Mouse (Mus musculus): ENCODE results near the gene Ece1. TPM values are rescaled to one million over a fixed set of nuclear protein-coding genes. Genes with fewer than 3 reads are reported as not detected.
A peak's percentile ranks its signal among the peaks of the same experiment; 100 is the strongest.

Ece1 gene
- polyA plus RNA-seq, 1 experiment from 2014 or later, result 62.1 TPM

DNA sequence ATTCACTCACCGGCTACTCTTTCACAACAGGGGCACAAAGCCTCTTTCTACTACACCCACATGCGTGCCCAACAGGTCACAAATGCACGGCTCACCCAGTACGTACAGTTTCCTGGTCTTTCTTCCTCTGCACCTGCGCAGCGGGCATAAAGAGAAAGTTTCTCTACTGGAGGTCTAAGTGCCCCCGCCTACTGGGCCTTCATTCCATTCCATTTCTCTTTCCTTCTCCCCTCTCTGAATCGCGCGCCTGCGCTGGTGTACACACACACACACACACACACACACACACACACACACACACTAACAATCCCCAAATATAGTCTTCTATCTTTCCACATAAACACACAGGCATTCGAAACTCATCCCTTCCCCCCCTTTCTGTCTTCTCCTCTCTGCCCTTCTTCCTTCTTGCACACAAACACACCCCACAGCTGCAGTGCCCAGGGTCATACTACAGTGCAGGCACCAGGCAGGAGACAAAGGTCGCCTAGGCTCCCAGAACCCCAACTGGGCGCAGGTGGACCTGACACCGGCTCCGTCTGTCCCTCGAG, 501 bp upstream of the Ece1 start:
- H3K9me3 ChIP-seq (ENCODE audit: control insufficient read depth, low read length), result 0 out of 2 replicates have a peak, but pooled peaks cover 4% of the 10 kb centered on the region
- peak overlapping the region; percentile 82 for H3K4me2 ChIP-seq (ENCODE audit: low read depth, low read length)
- no peaks in the 10 kb centered on the region for H3K36me3 ChIP-seq (ENCODE audit: control insufficient read depth, insufficient read depth, low read length)
- ATAC-seq (ENCODE audit: low read depth) (peak; percentile 71), DNase-seq (ENCODE audit: low spot score) (peak; percentile 64)
- no peaks in the 10 kb centered on the region for H3K27me3 ChIP-seq (replicated peaks; ENCODE audit: control insufficient read depth, insufficient read depth, low read length)
- 12% methylated on average over 17 of the region's 17 CpGs for WGBS
- H3K27ac ChIP-seq (replicated peaks; ENCODE audit: low read depth, low read length), result peak overlapping the region; percentile 31
- H3K4me1 ChIP-seq (ENCODE audit: control insufficient read depth, insufficient read depth, low read length), result peaks cover 36% of the 10 kb centered on the region
- H3K9ac ChIP-seq (ENCODE audit: low read depth, low read length), result peak overlapping the region; percentile 81
- peak overlapping the region; percentile 82 for H3K4me3 ChIP-seq (ENCODE audit: low read depth, low read length)

DNA sequence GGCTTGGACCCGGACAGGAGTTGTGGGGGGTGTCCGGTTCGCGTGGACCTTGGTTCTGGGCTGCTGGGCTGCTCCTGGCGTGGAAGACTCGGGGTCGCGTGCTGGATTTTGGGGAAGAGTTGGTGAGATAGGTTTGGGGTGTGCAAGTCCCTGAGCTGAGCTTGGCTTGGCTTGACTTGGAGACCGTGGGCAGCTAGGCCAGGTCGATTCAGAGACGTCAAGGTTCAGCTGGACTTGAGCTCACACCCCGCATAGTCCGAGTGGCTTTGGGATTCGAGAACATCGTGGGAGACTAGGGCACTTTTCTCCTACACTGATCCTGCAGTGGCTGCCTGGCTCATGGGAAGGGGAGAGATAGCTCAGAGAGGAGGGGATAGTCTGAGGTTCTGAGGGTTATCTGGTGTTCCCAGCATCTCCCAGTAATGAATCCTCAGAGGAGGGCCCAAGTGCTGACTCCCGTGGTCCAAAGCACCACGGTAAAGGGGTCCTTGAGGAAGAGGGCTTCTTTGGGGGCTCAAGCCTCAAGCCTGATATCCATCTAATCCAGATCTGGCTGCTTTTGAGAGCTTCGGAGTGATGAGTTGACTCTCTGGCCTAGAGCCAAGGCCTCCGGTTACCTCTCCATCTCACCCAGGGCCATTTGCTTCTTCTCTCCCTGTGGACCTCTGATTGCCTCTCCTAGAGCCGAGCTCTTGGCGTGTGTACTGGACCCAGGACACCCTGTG, 641 bp downstream of the Ece1 start:
- H3K27ac ChIP-seq (replicated peaks; ENCODE audit: low read depth, low read length), result peak overlapping the region; percentile 63; the same call in 1 of the 2 replicates
- no peaks in the 10 kb centered on the region for H3K27me3 ChIP-seq (replicated peaks; ENCODE audit: control insufficient read depth, insufficient read depth, low read length)
- no peak for ATAC-seq (ENCODE audit: low read depth)
- peak overlapping the region; percentile 82 for H3K4me2 ChIP-seq (ENCODE audit: low read depth, low read length)
- DNase-seq (ENCODE audit: low spot score), result no peak
- no peaks in the 10 kb centered on the region for H3K36me3 ChIP-seq (ENCODE audit: control insufficient read depth, insufficient read depth, low read length)
- peak overlapping the region; percentile 82 for H3K4me3 ChIP-seq (ENCODE audit: low read depth, low read length)
- H3K4me1 ChIP-seq (ENCODE audit: control insufficient read depth, insufficient read depth, low read length), result peaks cover 47% of the 10 kb centered on the region
- peak overlapping the region; percentile 81 for H3K9ac ChIP-seq (ENCODE audit: low read depth, low read length)
- 7% methylated on average over 19 of the region's 21 CpGs for WGBS
- no peaks in the 10 kb centered on the region for H3K9me3 ChIP-seq (ENCODE audit: control insufficient read depth, low read length)

DNA sequence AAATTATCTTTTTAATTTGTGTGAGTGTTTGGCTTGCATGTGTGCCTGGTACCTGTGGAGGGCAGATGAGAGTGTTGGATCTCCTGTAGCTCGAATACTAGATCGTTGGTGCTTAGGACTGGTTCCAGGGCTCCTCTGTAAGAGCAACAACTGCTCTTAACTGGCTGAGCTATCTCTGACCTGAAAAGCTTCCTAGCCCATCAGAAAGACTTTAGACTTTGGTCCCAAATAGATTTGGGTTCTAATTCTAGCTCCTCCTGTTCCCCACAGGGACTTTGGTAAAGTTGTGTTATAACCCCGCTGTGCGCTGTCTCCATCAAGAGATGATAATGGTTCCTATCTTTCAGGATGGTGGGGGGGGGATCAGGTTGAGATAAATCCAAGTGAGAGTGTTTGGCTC, 2.0 kb downstream of the Ece1 start:
- Histone ChIP-seq H3K27me3 (replicated peaks; ENCODE audit: control insufficient read depth, insufficient read depth, low read length) (no peaks in the 10 kb centered on the region), H3K27ac (replicated peaks; ENCODE audit: low read depth, low read length) (no peak overlapping the region), H3K4me2 (ENCODE audit: low read depth, low read length) (peak overlapping the region; percentile 82), H3K36me3 (ENCODE audit: control insufficient read depth, insufficient read depth, low read length) (no peaks in the 10 kb centered on the region), H3K9ac (ENCODE audit: low read depth, low read length) (no peak overlapping the region), H3K4me1 (ENCODE audit: control insufficient read depth, insufficient read depth, low read length) (peaks cover 52% of the 10 kb centered on the region), H3K9me3 (ENCODE audit: control insufficient read depth, low read length) (no peaks in the 10 kb centered on the region), H3K4me3 (ENCODE audit: low read depth, low read length) (no peak overlapping the region)
- WGBS, result 92% methylated on average over 4 of the region's 4 CpGs
- ATAC-seq (ENCODE audit: low read depth) (no peak), DNase-seq (ENCODE audit: low spot score) (no peak)

DNA sequence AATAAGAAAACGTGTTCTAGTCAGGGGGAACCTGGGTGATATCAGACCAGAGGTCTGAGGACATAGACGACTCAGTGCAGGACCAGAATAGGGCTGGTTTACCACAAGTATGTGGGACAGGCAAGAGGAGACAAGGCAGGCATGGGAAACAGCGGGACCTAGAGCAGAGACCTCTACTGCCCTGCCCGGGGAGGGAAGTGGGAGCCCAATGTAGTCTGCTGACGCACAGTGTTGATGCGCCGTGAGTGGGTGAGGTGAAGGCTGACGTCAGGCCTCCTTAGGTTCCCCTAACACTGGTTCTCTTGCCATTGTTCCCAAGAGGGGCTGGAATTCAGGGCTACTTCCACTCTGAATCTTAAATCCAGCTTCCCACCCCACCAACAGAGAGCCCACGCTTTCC, 2.7 kb downstream of the Ece1 start:
- Histone ChIP-seq H3K9ac (ENCODE audit: low read depth, low read length) (peak overlapping the region; percentile 51), H3K27me3 (replicated peaks; ENCODE audit: control insufficient read depth, insufficient read depth, low read length) (no peaks in the 10 kb centered on the region), H3K9me3 (ENCODE audit: control insufficient read depth, low read length) (no peaks in the 10 kb centered on the region), H3K4me3 (ENCODE audit: low read depth, low read length) (no peak overlapping the region), H3K4me1 (ENCODE audit: control insufficient read depth, insufficient read depth, low read length) (peaks cover 58% of the 10 kb centered on the region), H3K4me2 (ENCODE audit: low read depth, low read length) (peak overlapping the region; percentile 37), H3K36me3 (ENCODE audit: control insufficient read depth, insufficient read depth, low read length) (no peaks in the 10 kb centered on the region), H3K27ac (replicated peaks; ENCODE audit: low read depth, low read length) (no peak overlapping the region; the same call in 1 of the 2 replicates)
- ATAC-seq (ENCODE audit: low read depth) (no peak), DNase-seq (ENCODE audit: low spot score) (no peak)
- 45% methylated on average over 7 of the region's 9 CpGs for WGBS

DNA sequence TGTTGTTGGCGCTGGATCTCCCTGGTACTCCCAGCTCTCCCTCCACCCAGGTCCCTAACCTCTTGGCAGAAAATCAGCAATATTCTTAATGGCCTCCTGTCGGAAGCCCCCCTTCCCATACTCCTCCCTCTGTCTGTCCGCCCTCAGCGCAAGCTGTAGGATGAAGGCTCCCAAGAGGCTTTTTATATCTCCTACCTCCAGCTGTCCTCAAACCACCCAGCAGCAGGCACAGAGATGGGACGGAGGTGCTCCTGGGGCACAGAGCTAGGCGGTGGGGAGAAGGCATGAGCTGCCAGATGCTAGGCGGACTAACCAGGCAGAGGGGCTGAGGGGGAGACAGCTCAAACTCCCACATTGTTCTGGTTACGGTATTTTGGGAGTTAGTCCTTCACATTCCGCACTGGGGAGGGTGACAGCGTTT, 3.2 kb downstream of the Ece1 start:
- no peak overlapping the region for H3K27ac ChIP-seq (replicated peaks; ENCODE audit: low read depth, low read length)
- peaks cover 62% of the 10 kb centered on the region for H3K4me1 ChIP-seq (ENCODE audit: control insufficient read depth, insufficient read depth, low read length)
- no peaks in the 10 kb centered on the region for H3K9me3 ChIP-seq (ENCODE audit: control insufficient read depth, low read length)
- H3K36me3 ChIP-seq (ENCODE audit: control insufficient read depth, insufficient read depth, low read length), result no peaks in the 10 kb centered on the region
- no peak for DNase-seq (ENCODE audit: low spot score)
- WGBS, result 49% methylated on average over 10 of the region's 10 CpGs
- no peaks in the 10 kb centered on the region for H3K27me3 ChIP-seq (replicated peaks; ENCODE audit: control insufficient read depth, insufficient read depth, low read length)
- ATAC-seq (ENCODE audit: low read depth), result no peak
- H3K9ac ChIP-seq (ENCODE audit: low read depth, low read length), result peak overlapping the region; percentile 51
- no peak overlapping the region for H3K4me3 ChIP-seq (ENCODE audit: low read depth, low read length)
- H3K4me2 ChIP-seq (ENCODE audit: low read depth, low read length), result peak overlapping the region; percentile 37

DNA sequence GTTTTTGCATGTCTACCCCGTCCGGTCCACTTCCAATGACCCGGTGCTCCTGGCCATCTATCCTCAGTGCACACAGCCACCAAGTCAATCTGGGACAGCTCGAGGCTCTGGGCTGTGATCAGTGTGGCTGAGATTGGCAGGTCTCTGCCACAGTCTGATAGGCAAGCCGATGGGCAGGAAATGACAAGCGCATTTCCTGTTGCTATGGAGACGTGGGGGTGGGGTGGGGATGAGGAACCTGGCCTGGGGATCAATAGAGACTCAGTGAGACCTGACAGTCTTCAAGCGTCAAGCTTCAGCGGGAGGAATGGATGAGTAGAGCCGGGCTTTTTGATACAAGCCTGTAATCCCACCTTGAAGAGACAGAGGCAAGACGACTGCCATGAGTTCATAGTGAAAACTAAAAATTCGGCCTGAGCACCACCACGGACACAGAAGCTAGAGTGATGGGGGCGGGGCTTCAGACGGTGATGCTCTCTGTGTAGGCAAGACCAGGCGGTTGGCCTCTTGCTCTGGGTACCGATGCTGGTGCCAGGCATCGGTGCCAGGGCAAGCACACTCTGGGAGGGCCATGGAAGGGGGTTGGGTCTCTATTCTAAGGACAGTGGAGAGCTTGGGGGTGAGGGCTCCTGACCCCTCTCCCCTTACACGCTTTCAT, 4.3 kb downstream of the Ece1 start:
- 41% methylated on average over 19 of the region's 19 CpGs for WGBS
- no peak for ATAC-seq (ENCODE audit: low read depth)

DNA sequence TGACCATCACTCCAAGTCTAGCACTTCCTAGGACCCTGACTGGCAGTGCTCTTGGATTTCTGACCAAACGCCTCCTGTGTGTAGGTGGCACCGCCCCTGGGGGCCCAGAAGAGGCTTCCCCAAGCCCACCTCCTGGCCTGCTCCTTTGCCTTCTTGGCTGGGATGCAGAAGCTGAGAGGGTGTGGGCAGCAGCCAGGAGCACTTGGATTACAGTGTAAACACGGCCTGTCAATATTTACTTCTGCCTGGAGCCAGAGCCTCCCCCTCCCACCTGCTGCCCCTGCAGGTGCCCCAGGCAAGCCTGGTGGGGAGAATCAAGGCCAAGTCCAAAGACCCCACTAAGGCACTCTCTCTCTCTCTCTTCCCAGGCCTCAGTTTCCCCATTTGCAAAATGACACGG, 5.2 kb downstream of the Ece1 start:
- H3K4me2 ChIP-seq (ENCODE audit: low read depth, low read length), result no peak overlapping the region
- DNase-seq (ENCODE audit: low spot score), result no peak
- H3K36me3 ChIP-seq (ENCODE audit: control insufficient read depth, insufficient read depth, low read length), result no peaks in the 10 kb centered on the region
- H3K9me3 ChIP-seq (ENCODE audit: control insufficient read depth, low read length), result no peaks in the 10 kb centered on the region
- H3K9ac ChIP-seq (ENCODE audit: low read depth, low read length), result no peak overlapping the region
- H3K27ac ChIP-seq (replicated peaks; ENCODE audit: low read depth, low read length), result peak overlapping the region; percentile 15; the same call in 1 of the 2 replicates
- peaks cover 67% of the 10 kb centered on the region for H3K4me1 ChIP-seq (ENCODE audit: control insufficient read depth, insufficient read depth, low read length)
- ATAC-seq (ENCODE audit: low read depth), result no peak
- no peaks in the 10 kb centered on the region for H3K27me3 ChIP-seq (replicated peaks; ENCODE audit: control insufficient read depth, insufficient read depth, low read length)
- 53% methylated on average over 4 of the region's 4 CpGs for WGBS
- no peak overlapping the region for H3K4me3 ChIP-seq (ENCODE audit: low read depth, low read length)

More for the DNA sequence above, 4.3 kb downstream of the Ece1 start:
- Histone ChIP-seq H3K9me3 (ENCODE audit: control insufficient read depth, low read length) (no peaks in the 10 kb centered on the region), H3K27ac (replicated peaks; ENCODE audit: low read depth, low read length) (no peak overlapping the region), H3K4me3 (ENCODE audit: low read depth, low read length) (no peak overlapping the region), H3K36me3 (ENCODE audit: control insufficient read depth, insufficient read depth, low read length) (no peaks in the 10 kb centered on the region), H3K27me3 (replicated peaks; ENCODE audit: control insufficient read depth, insufficient read depth, low read length) (no peaks in the 10 kb centered on the region), H3K4me2 (ENCODE audit: low read depth, low read length) (no peak overlapping the region), H3K4me1 (ENCODE audit: control insufficient read depth, insufficient read depth, low read length) (peaks cover 67% of the 10 kb centered on the region), H3K9ac (ENCODE audit: low read depth, low read length) (no peak overlapping the region)
- DNase-seq (ENCODE audit: low spot score), result no peak

DNA sequence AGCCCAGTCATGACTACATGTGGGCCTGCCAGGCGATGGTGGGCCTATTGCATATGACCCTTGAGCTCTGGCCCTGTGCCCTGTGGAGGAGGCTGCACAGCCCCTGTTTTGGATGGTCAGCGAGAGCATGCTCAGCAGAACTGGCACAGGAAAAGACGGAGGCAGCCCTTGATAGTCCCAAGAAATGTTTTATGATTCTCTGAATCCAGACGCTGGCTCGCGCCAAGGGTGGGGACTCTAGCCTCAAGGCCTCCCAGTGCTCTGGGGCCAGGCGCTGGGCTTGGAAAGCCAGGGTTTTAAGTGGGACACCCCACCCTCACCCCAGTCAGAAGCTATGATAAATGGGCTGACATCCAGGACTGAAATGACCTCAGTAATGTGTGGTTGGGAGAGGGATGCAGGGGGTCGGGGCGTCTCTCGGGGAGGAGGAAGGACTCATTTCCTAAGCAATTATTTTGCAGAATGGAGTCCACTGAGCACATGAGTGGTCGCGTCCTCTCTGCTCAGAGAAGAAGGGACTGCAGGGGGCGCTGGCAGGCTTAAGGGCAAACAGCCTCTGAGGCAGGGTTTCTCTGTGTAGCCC, 5.7 kb downstream of the Ece1 start:
- Histone ChIP-seq H3K4me1 (ENCODE audit: control insufficient read depth, insufficient read depth, low read length) (peaks cover 66% of the 10 kb centered on the region), H3K9me3 (ENCODE audit: control insufficient read depth, low read length) (no peaks in the 10 kb centered on the region), H3K4me2 (ENCODE audit: low read depth, low read length) (no peak overlapping the region), H3K9ac (ENCODE audit: low read depth, low read length) (no peak overlapping the region), H3K27me3 (replicated peaks; ENCODE audit: control insufficient read depth, insufficient read depth, low read length) (no peaks in the 10 kb centered on the region), H3K36me3 (ENCODE audit: control insufficient read depth, insufficient read depth, low read length) (no peaks in the 10 kb centered on the region), H3K4me3 (ENCODE audit: low read depth, low read length) (no peak overlapping the region), H3K27ac (replicated peaks; ENCODE audit: low read depth, low read length) (peak overlapping the region; percentile 15; the same call in 1 of the 2 replicates)
- 72% methylated on average over 12 of the region's 13 CpGs for WGBS
- ATAC-seq (ENCODE audit: low read depth) (no peak), DNase-seq (ENCODE audit: low spot score) (no peak)
